Mouse (Mus musculus) bone marrow, adult 2 months (tissue): Measurements from ENCODE around the gene Ehmt1.

Experiments used
- CTCF ChIP-seq: fragments of 200-500 bp; IDR thresholded peaks from 2 replicates; pipeline ENCODE4 v1.5.1; 2011; ENCODE audit warnings: low read length, control low read depth; ENCODE audit not compliant: control insufficient read depth, insufficient read depth
- POLR2A ChIP-seq: fragments of 200-500 bp; IDR thresholded peaks from 2 replicates; pipeline ENCODE4 v1.6.1; 2011; ENCODE audit warnings: low read depth, mild to moderate bottlenecking, control low read depth, low read length, borderline replicate concordance; ENCODE audit not compliant: control insufficient read depth

GRCm38 (mm10) chr2:24926965-24927358 is 7.5 kb upstream of the Ehmt1 start:
- TF ChIP-seq POLR2A = no peak
- TF ChIP-seq CTCF = no peak
